Mouse (Mus musculus) MEL (cell line): ENCODE results near the gene Ppp2r5d.

Experiments
- EP300 ChIP-seq, 2 experiments: IDR thresholded peaks; 2 replicates each; pipeline ENCODE4 v1.6.1; 2011; ENCODE audit warnings: improper control_type of control experiment in 2 of 2, low read length in 2 of 2, low read depth in 1 of 2, mild to moderate bottlenecking in 1 of 2
- MEF2A ChIP-seq: IDR thresholded peaks from 2 replicates; pipeline ENCODE4 v1.6.1; 2014; ENCODE audit warnings: low read depth, mild to moderate bottlenecking, inconsistent platforms, low read length, improper control_type of control experiment; ENCODE audit not compliant: poor library complexity, insufficient replicate concordance, severe bottlenecking; ENCODE audit errors: extremely low read depth
- NELFE ChIP-seq: IDR thresholded peaks from 2 replicates; pipeline ENCODE4 v1.6.1; 2011; ENCODE audit warnings: low read depth, low read length, improper control_type of control experiment
- POLR2A ChIP-seq, 2 experiments: IDR thresholded peaks; 2 replicates each; pipeline ENCODE4 v1.6.1; 2011 to 2012; ENCODE audit warnings: low read length in 2 of 2, mild to moderate bottlenecking in 2 of 2, control low read depth in 1 of 2, improper control_type of control experiment in 1 of 2, low read depth in 1 of 2, moderate library complexity in 1 of 2; ENCODE audit not compliant: control insufficient read depth in 1 of 2, insufficient read depth in 1 of 2, poor library complexity in 1 of 2
- POLR2AphosphoS2 ChIP-seq: IDR thresholded peaks from 2 replicates; pipeline ENCODE4 v1.6.1; 2011; ENCODE audit warnings: low read length, improper control_type of control experiment
- RAD21 ChIP-seq: IDR thresholded peaks from 2 replicates; pipeline ENCODE4 v1.6.1; 2011; ENCODE audit warnings: mild to moderate bottlenecking, low read depth, low read length, improper control_type of control experiment
- SIN3A ChIP-seq: IDR thresholded peaks from 2 replicates; pipeline ENCODE4 v1.6.1; 2012; ENCODE audit warnings: low read length, improper control_type of control experiment, inconsistent platforms
- TCF12 ChIP-seq: IDR thresholded peaks from 2 replicates; pipeline ENCODE4 v1.6.1; 2014; ENCODE audit warnings: low read depth, mild to moderate bottlenecking, inconsistent platforms, low read length, improper control_type of control experiment, moderate library complexity
- UBTF ChIP-seq: IDR thresholded peaks from 2 replicates; pipeline ENCODE4 v1.6.1; 2012; ENCODE audit warnings: low read depth, mild to moderate bottlenecking, inconsistent platforms, low read length, improper control_type of control experiment, moderate library complexity, borderline replicate concordance; ENCODE audit not compliant: insufficient read depth
- USF2 ChIP-seq, 2 experiments: IDR thresholded peaks; 2 replicates each; pipeline ENCODE4 v1.6.1; 2011 to 2012; ENCODE audit warnings: improper control_type of control experiment in 2 of 2, low read length in 2 of 2, borderline replicate concordance in 1 of 2, inconsistent platforms in 1 of 2, low read depth in 1 of 2, mild to moderate bottlenecking in 1 of 2; ENCODE audit not compliant: insufficient read depth in 1 of 2
- ZNF384 ChIP-seq: IDR thresholded peaks from 2 replicates; pipeline ENCODE4 v1.6.1; 2012; ENCODE audit warnings: low read depth, mild to moderate bottlenecking, inconsistent platforms, low read length, improper control_type of control experiment

DNA sequence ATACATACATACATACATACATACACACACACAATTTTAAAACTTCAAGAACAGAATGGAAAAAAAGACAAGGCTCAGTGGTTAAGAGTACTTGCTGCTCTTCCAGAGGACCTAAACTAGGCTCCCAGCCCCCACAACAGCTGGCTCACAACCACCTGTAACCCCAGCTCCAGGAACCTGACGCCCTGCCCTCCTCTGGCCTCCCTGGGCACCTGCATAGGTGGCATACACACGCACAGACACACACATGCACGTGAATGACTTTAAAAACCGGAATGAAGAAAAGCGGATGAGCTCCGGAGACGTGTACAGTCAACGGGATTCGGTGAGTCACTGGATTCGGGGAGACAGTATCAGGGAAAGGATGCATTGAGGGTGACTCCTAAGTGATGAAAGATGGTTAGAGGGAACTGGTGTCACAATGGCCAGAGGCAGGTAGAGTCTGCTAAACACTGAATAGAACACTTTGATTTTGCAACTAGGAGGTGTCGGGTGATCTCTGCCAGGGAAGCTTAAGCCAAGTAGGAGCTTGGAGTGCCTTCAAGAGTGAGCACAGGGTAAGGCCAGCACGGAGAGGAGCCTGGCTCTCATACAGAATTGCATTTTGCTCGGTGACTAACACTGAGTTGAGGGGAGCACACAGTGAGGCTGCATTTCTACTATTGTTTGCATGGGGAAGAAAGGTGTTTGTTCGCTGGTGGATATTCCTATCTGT is 1.6 kb upstream of the Ppp2r5d start:
- TF ChIP-seq POLR2AphosphoS2, result no peak
- no peak for TF ChIP-seq TCF12
- TF ChIP-seq EP300 (IDR thresholded peaks at IDR 0.05; ENCODE audit: low read depth in 1 of 2, low read length in 2 of 2), result no peak
- TF ChIP-seq USF2 (IDR thresholded peaks at IDR 0.05; ENCODE audit: borderline replicate concordance in 1 of 2, insufficient read depth in 1 of 2, low read depth in 1 of 2, low read length in 2 of 2), result no peak
- no peak for TF ChIP-seq UBTF
- TF ChIP-seq POLR2A (IDR thresholded peaks at IDR 0.05; ENCODE audit: control insufficient read depth in 1 of 2, insufficient read depth in 1 of 2, low read depth in 1 of 2, low read length in 2 of 2, poor library complexity in 1 of 2), result no peak
- no peak for TF ChIP-seq MEF2A
- TF ChIP-seq RAD21, result no peak
- no peak for TF ChIP-seq ZNF384
- TF ChIP-seq SIN3A, result no peak
- TF ChIP-seq NELFE, result no peak
